Mouse (Mus musculus) myocyte (in vitro differentiated cells): ENCODE measurements around the gene S100b. TPM values are rescaled to one million over a fixed set of nuclear protein-coding genes. Genes with fewer than 3 reads are reported as not detected.

Source experiments
- H3K27me3 ChIP-seq: one replicate; pipeline ENCODE4 v1.6.1; 2011; ENCODE audit not compliant: control insufficient read depth, insufficient read depth, insufficient read length
- H3K36me3 ChIP-seq: one replicate; pipeline ENCODE4 v1.6.1; 2011; ENCODE audit not compliant: control insufficient read depth, insufficient read depth
- H3K4me2 ChIP-seq: one replicate; pipeline ENCODE4 v1.6.1; 2011; ENCODE audit warnings: low read depth, control low read depth
- H3K4me3 ChIP-seq: one replicate; pipeline ENCODE4 v1.5.1; 2011; ENCODE audit warnings: mild to moderate bottlenecking, control low read depth, moderate library complexity
- H3K79me2 ChIP-seq: one replicate; pipeline ENCODE4 v1.6.1; 2011; ENCODE audit not compliant: control insufficient read depth, insufficient read depth
- H3ac ChIP-seq: one replicate; pipeline ENCODE4 v1.6.1; 2011; ENCODE audit not compliant: control insufficient read depth, insufficient read length
- CEBPB ChIP-seq: IDR thresholded peaks from 2 replicates; pipeline ENCODE4 v1.6.1; 2011; ENCODE audit warnings: mild to moderate bottlenecking, moderate library complexity; ENCODE audit not compliant: poor library complexity, insufficient read depth, severe bottlenecking
- E2F4 ChIP-seq: IDR thresholded peaks from one replicate; pipeline ENCODE4 v1.6.1; 2011; ENCODE audit warnings: mild to moderate bottlenecking, control low read depth, moderate library complexity; ENCODE audit not compliant: insufficient read depth
- MAX ChIP-seq: IDR thresholded peaks from one replicate; pipeline ENCODE4 v1.6.1; 2011; ENCODE audit warnings: low read depth, mild to moderate bottlenecking, control low read depth
- MYOD1 ChIP-seq, 3 experiments: IDR thresholded peaks; one replicate each; pipeline ENCODE4 v1.6.1; 2011; ENCODE audit warnings: control low read depth in 2 of 3, low read depth in 2 of 3, mild to moderate bottlenecking in 2 of 3, moderate library complexity in 1 of 3; ENCODE audit not compliant: insufficient read length in 2 of 3, control insufficient read depth in 1 of 3
- MYOG ChIP-seq, 3 experiments: IDR thresholded peaks; one replicate each; pipeline ENCODE4 v1.6.1; 2011; ENCODE audit warnings: control low read depth in 2 of 3, low read depth in 2 of 3, mild to moderate bottlenecking in 2 of 3; ENCODE audit not compliant: insufficient read length in 2 of 3, control insufficient read depth in 1 of 3, insufficient read depth in 1 of 3
- POLR2A ChIP-seq: IDR thresholded peaks from one replicate; pipeline ENCODE4 v1.6.1; 2011; ENCODE audit warnings: low read depth, mild to moderate bottlenecking, control low read depth, moderate library complexity; ENCODE audit not compliant: insufficient read length
- POLR2AphosphoS2 ChIP-seq: IDR thresholded peaks from one replicate; pipeline ENCODE4 v1.6.1; 2011; ENCODE audit warnings: low read depth, control low read depth; ENCODE audit not compliant: insufficient read length
- REST ChIP-seq: IDR thresholded peaks from one replicate; pipeline ENCODE4 v1.6.1; 2011; ENCODE audit warnings: mild to moderate bottlenecking, control low read depth, moderate library complexity; ENCODE audit not compliant: insufficient read depth, insufficient read length
- SRF ChIP-seq: IDR thresholded peaks from one replicate; pipeline ENCODE4 v1.6.1; 2011; ENCODE audit warnings: low read depth; ENCODE audit not compliant: control insufficient read depth, insufficient read length
- TCF12 ChIP-seq: IDR thresholded peaks from one replicate; pipeline ENCODE4 v1.6.1; 2011; ENCODE audit warnings: mild to moderate bottlenecking, control low read depth; ENCODE audit not compliant: poor library complexity, insufficient read depth, severe bottlenecking
- TCF3 ChIP-seq: IDR thresholded peaks from one replicate; pipeline ENCODE4 v1.6.1; 2011; ENCODE audit warnings: low read depth, control low read depth; ENCODE audit not compliant: insufficient read length
- USF1 ChIP-seq: IDR thresholded peaks from one replicate; pipeline ENCODE4 v1.6.1; 2011; ENCODE audit warnings: low read depth, mild to moderate bottlenecking, control low read depth, moderate library complexity
- polyA plus RNA-seq: library from polyadenylated mRNA; unstranded; fragments of >200 nt; fragmentation: generic; extraction: Trizol; gene quantifications from one replicate; pipeline ENCODE4 v1.2.1, GENCODE M21; 2012; ENCODE audit warnings: missing spikeins

S100b gene
- polyA plus RNA-seq, 1 experiment: 0.04 TPM

GRCm38 (mm10) chr10:76239401-76239800 is 14.3 kb upstream of the S100b start:
- Histone ChIP-seq H3K79me2 (no peaks in the 10 kb centered on the region), H3K27me3 (no peaks in the 10 kb centered on the region), H3K36me3 (peaks cover 10% of the 10 kb centered on the region), H3K4me2 (no peak overlapping the region), H3K4me3 (no peak overlapping the region), H3ac (no peak overlapping the region)
- TF ChIP-seq MYOG (IDR thresholded peaks at IDR 0.05; ENCODE audit: control insufficient read depth in 1 of 3, insufficient read depth in 1 of 3, insufficient read length in 2 of 3, low read depth in 2 of 3) (peak in 1 of 3 experiments; percentile 17), MYOD1 (IDR thresholded peaks at IDR 0.05; ENCODE audit: control insufficient read depth in 1 of 3, insufficient read length in 2 of 3, low read depth in 2 of 3) (peak in 1 of 3 experiments; percentile 22), E2F4 (no peak)

GRCm38 (mm10) chr10:76245106-76245505 is 8.5 kb upstream of the S100b start:
- Histone ChIP-seq H3K79me2 (no peaks in the 10 kb centered on the region), H3ac (no peak overlapping the region), H3K4me2 (no peak overlapping the region), H3K27me3 (no peaks in the 10 kb centered on the region), H3K4me3 (no peak overlapping the region), H3K36me3 (no peaks in the 10 kb centered on the region)
- no peak for TF ChIP-seq MYOG (IDR thresholded peaks at IDR 0.05; ENCODE audit: control insufficient read depth in 1 of 3, insufficient read depth in 1 of 3, insufficient read length in 2 of 3, low read depth in 2 of 3)
- no peak for TF ChIP-seq MAX
- no peak for TF ChIP-seq CEBPB
- TF ChIP-seq E2F4: no peak
- TF ChIP-seq TCF12: no peak
- TF ChIP-seq SRF: no peak
- TF ChIP-seq POLR2A: no peak
- no peak for TF ChIP-seq REST
- no peak for TF ChIP-seq POLR2AphosphoS2
- no peak for TF ChIP-seq MYOD1 (IDR thresholded peaks at IDR 0.05; ENCODE audit: control insufficient read depth in 1 of 3, insufficient read length in 2 of 3, low read depth in 2 of 3)
- no peak for TF ChIP-seq USF1
- no peak for TF ChIP-seq TCF3

GRCm38 (mm10) chr10:76246601-76247000 is 7.1 kb upstream of the S100b start:
- Histone ChIP-seq H3K4me3 (no peak overlapping the region), H3K4me2 (no peak overlapping the region), H3K36me3 (no peaks in the 10 kb centered on the region), H3K27me3 (no peaks in the 10 kb centered on the region), H3ac (no peak overlapping the region), H3K79me2 (no peaks in the 10 kb centered on the region)
- TF ChIP-seq MYOG (IDR thresholded peaks at IDR 0.05; ENCODE audit: control insufficient read depth in 1 of 3, insufficient read depth in 1 of 3, insufficient read length in 2 of 3, low read depth in 2 of 3): no peak
- TF ChIP-seq SRF: no peak
- no peak for TF ChIP-seq TCF12
- TF ChIP-seq MAX: no peak
- peak in 2 of 3 experiments; percentile 9 to 23 for TF ChIP-seq MYOD1 (IDR thresholded peaks at IDR 0.05; ENCODE audit: control insufficient read depth in 1 of 3, insufficient read length in 2 of 3, low read depth in 2 of 3)

GRCm38 (mm10) chr10:76247960-76248646 is 5.5 kb upstream of the S100b start:
- TF ChIP-seq CEBPB: no peak
- TF ChIP-seq POLR2A: no peak
- no peak for TF ChIP-seq MAX
- TF ChIP-seq MYOD1 (IDR thresholded peaks at IDR 0.05; ENCODE audit: control insufficient read depth in 1 of 3, insufficient read length in 2 of 3, low read depth in 2 of 3): no peak
- no peak for TF ChIP-seq USF1
- no peak for TF ChIP-seq REST
- TF ChIP-seq E2F4: no peak
- no peak for TF ChIP-seq POLR2AphosphoS2
- TF ChIP-seq TCF12: no peak
- no peak for TF ChIP-seq SRF
- TF ChIP-seq TCF3: no peak
- no peak for TF ChIP-seq MYOG (IDR thresholded peaks at IDR 0.05; ENCODE audit: control insufficient read depth in 1 of 3, insufficient read depth in 1 of 3, insufficient read length in 2 of 3, low read depth in 2 of 3)
- H3K4me3 ChIP-seq: no peak overlapping the region
- no peaks in the 10 kb centered on the region for H3K79me2 ChIP-seq
- no peak overlapping the region for H3ac ChIP-seq
- H3K36me3 ChIP-seq: no peaks in the 10 kb centered on the region
- H3K4me2 ChIP-seq: peak overlapping the region; percentile 44
- H3K27me3 ChIP-seq: no peaks in the 10 kb centered on the region

- Histone ChIP-seq H3K4me2 (peak overlapping the region; percentile 19), H3K27me3 (no peaks in the 10 kb centered on the region), H3K36me3 (no peaks in the 10 kb centered on the region), H3K79me2 (no peaks in the 10 kb centered on the region), H3ac (no peak overlapping the region), H3K4me3 (no peak overlapping the region)
- TF ChIP-seq POLR2AphosphoS2 (no peak), USF1 (no peak), CEBPB (no peak), MAX (no peak), TCF12 (no peak), SRF (no peak), REST (no peak), E2F4 (no peak), TCF3 (no peak), MYOD1 (IDR thresholded peaks at IDR 0.05; ENCODE audit: control insufficient read depth in 1 of 3, insufficient read length in 2 of 3, low read depth in 2 of 3) (no peak), MYOG (IDR thresholded peaks at IDR 0.05; ENCODE audit: control insufficient read depth in 1 of 3, insufficient read depth in 1 of 3, insufficient read length in 2 of 3, low read depth in 2 of 3) (no peak), POLR2A (no peak)
Observed at GRCm38 (mm10) chr10:76248647-76248968, 5.0 kb upstream of the S100b start.
